Mouse (Mus musculus) ES-Bruce4 (cell line): ENCODE results near the gene Msl3l2. TPM values are rescaled to one million over a fixed set of nuclear protein-coding genes. Genes with fewer than 3 reads are reported as not detected.
A peak's percentile ranks its signal among the peaks of the same experiment; 100 is the strongest.

Source experiments
- H3K27ac ChIP-seq: 2 replicates; pipeline ENCODE4 v1.5.1; 2012; ENCODE audit warnings: low read length, inconsistent platforms; ENCODE audit not compliant: insufficient read depth
- H3K27me3 ChIP-seq: 2 replicates; pipeline ENCODE4 v1.6.1; 2012; ENCODE audit warnings: mild to moderate bottlenecking, low read length, inconsistent platforms; ENCODE audit not compliant: control insufficient read depth, poor library complexity, insufficient read depth, severe bottlenecking
- H3K36me3 ChIP-seq: 2 replicates; pipeline ENCODE4 v1.6.1; 2012; ENCODE audit warnings: inconsistent platforms, mild to moderate bottlenecking, low read length, moderate library complexity; ENCODE audit not compliant: control insufficient read depth, poor library complexity, insufficient read depth, severe bottlenecking
- H3K4me1 ChIP-seq: one replicate; pipeline ENCODE4 v1.8.1; 2011; ENCODE audit warnings: low read length; ENCODE audit not compliant: control insufficient read depth, insufficient read depth
- H3K4me3 ChIP-seq: 2 replicates; pipeline ENCODE4 v1.5.1; 2011; ENCODE audit warnings: low read depth, mild to moderate bottlenecking, low read length
- H3K9ac ChIP-seq: 2 replicates; pipeline ENCODE4 v1.6.1; 2012; ENCODE audit warnings: low read depth, mild to moderate bottlenecking, inconsistent platforms; ENCODE audit not compliant: poor library complexity, severe bottlenecking
- H3K9me3 ChIP-seq: replicated peaks from 2 replicates; pipeline ENCODE4 v1.6.1; 2012; ENCODE audit warnings: mild to moderate bottlenecking, low read length, inconsistent platforms; ENCODE audit not compliant: control insufficient read depth, poor library complexity, insufficient read depth, severe bottlenecking
- CTCF ChIP-seq: IDR thresholded peaks from one replicate; pipeline ENCODE4 v1.8.1; 2011; ENCODE audit warnings: low read depth, low read length
- EP300 ChIP-seq: IDR thresholded peaks from 2 replicates; pipeline ENCODE4 v1.6.1; 2011; ENCODE audit warnings: low read depth, low read length; ENCODE audit not compliant: insufficient read depth
- POLR2A ChIP-seq: IDR thresholded peaks from one replicate; pipeline ENCODE4 v1.8.1; 2011; ENCODE audit warnings: low read length; ENCODE audit not compliant: insufficient read depth
- polyA plus RNA-seq: library from polyadenylated mRNA; stranded (reverse); fragments of >200 nt; gene quantifications from 2 replicates; pipeline ENCODE4 v1.2.4, GENCODE M21; 2011; ENCODE audit warnings: low read depth; ENCODE audit not compliant: missing spikeins, insufficient read depth, insufficient read length

Msl3l2 gene
- 2.0 and 2.4 TPM in 2 replicates for polyA plus RNA-seq

GRCm38 (mm10) chr10:56106333-56106995, at the start of gene Msl3l2:
Gene Msl3l2, plus strand, starts transcription at chr10:56106917.
- no peaks in the 10 kb centered on the region for H3K4me1 ChIP-seq
- no peak within 1 kb of the TSS for H3K9ac ChIP-seq
- H3K36me3 ChIP-seq: no peaks in the 10 kb centered on the region
- H3K9me3 ChIP-seq: no peaks in the 10 kb centered on the region
- no peak for TF ChIP-seq EP300
- no peak for TF ChIP-seq POLR2A
- peak; percentile 39 for TF ChIP-seq CTCF
- H3K27ac ChIP-seq: no peak within 1 kb of the TSS
- H3K27me3 ChIP-seq: no peaks in the 10 kb centered on the region
- no peak within 1 kb of the TSS for H3K4me3 ChIP-seq

- Histone ChIP-seq H3K4me1 (no peaks in the 10 kb centered on the region), H3K4me3 (no peak overlapping the region), H3K9me3 (no peaks in the 10 kb centered on the region), H3K9ac (no peak overlapping the region), H3K36me3 (no peaks in the 10 kb centered on the region), H3K27me3 (no peaks in the 10 kb centered on the region), H3K27ac (no peak overlapping the region)
- no peak for TF ChIP-seq CTCF
- no peak for TF ChIP-seq POLR2A
- TF ChIP-seq EP300: no peak
Observed at GRCm38 (mm10) chr10:56058979-56059422, 47.7 kb upstream of the Msl3l2 start.

- Histone ChIP-seq H3K27me3 (no peaks in the 10 kb centered on the region), H3K9ac (no peak overlapping the region), H3K36me3 (no peaks in the 10 kb centered on the region), H3K9me3 (no peaks in the 10 kb centered on the region), H3K27ac (no peak overlapping the region), H3K4me3 (no peak overlapping the region), H3K4me1 (no peaks in the 10 kb centered on the region)
- TF ChIP-seq CTCF (no peak), POLR2A (no peak), EP300 (no peak)
Observed at GRCm38 (mm10) chr10:56061238-56061830, 45.4 kb upstream of the Msl3l2 start.

DNA sequence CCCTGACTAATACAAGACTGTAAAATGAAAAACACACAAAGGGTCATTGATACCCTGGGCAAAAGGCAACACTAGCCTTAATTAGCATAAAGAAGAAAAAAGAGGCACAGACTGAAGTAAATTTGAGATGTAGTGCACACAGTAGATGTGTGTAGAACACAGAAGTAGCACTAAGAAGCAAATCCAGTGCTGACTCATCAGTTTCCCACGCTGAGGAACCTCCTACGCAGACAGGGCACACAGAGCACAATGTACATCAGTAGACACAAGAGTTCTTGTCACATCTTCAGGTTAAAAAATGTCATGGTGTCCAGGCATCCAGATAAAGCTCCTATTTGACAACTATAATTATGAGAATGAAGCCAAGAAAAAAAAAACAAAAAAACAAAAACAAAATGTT, 44.0 kb upstream of the Msl3l2 start:
- no peaks in the 10 kb centered on the region for H3K27me3 ChIP-seq
- no peaks in the 10 kb centered on the region for H3K4me1 ChIP-seq
- TF ChIP-seq EP300: no peak
- no peak for TF ChIP-seq CTCF
- no peak for TF ChIP-seq POLR2A
- H3K36me3 ChIP-seq: no peaks in the 10 kb centered on the region
- H3K9me3 ChIP-seq: no peaks in the 10 kb centered on the region
- H3K27ac ChIP-seq: no peak overlapping the region
- no peak overlapping the region for H3K4me3 ChIP-seq
- H3K9ac ChIP-seq: no peak overlapping the region

- no peaks in the 10 kb centered on the region for H3K9me3 ChIP-seq
- H3K4me1 ChIP-seq: no peaks in the 10 kb centered on the region
- no peak overlapping the region for H3K9ac ChIP-seq
- H3K4me3 ChIP-seq: no peak overlapping the region
- TF ChIP-seq EP300: no peak
- no peak overlapping the region for H3K27ac ChIP-seq
- no peaks in the 10 kb centered on the region for H3K36me3 ChIP-seq
- no peaks in the 10 kb centered on the region for H3K27me3 ChIP-seq
Observed at GRCm38 (mm10) chr10:56089714-56090113, 17.0 kb upstream of the Msl3l2 start.

GRCm38 (mm10) chr10:56094586-56094985, 12.1 kb upstream of the Msl3l2 start:
- TF ChIP-seq POLR2A (no peak), CTCF (no peak), EP300 (no peak)
- H3K36me3 ChIP-seq: no peaks in the 10 kb centered on the region
- no peak overlapping the region for H3K27ac ChIP-seq
- no peaks in the 10 kb centered on the region for H3K27me3 ChIP-seq
- H3K4me1 ChIP-seq: no peaks in the 10 kb centered on the region
- H3K9ac ChIP-seq: no peak overlapping the region
- H3K4me3 ChIP-seq: no peak overlapping the region
- H3K9me3 ChIP-seq: no peaks in the 10 kb centered on the region
